28 mouse cellular contexts compared by ENCODE assay signal in the genomic region with DNA sequence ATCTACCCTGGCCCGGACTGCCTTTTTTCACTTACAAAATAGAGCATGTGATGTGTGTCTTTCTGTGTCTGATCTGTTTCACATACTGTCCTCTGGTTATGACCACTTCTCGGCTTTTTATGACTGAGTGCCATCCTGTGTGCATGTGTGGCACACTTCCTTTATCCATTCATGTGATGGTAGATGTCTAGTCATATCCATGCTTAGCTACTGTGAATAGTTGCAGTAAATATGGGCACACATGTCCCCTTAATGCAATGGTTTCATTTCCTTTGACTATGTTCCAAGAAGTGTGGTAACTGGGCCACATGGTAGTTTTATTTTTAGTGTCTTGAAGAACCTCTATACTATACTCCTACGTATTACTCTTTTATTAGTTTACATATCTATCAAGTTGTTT. TPM values are rescaled to one million over a fixed set of nuclear protein-coding genes. Genes with fewer than 3 reads are reported as not detected.
A peak's percentile ranks its signal among the peaks of the same experiment; 100 is the strongest.
DNase-seq lines count a peak whose midpoint lies in the region; ATAC-seq and TF ChIP-seq lines count a peak whose summit lies in the region.
"Had no signal": no experiment of that assay in that cellular context is flagged by ENCODE, and none has a peak within 500 bp of the region (broad histone marks: within the 10 kb centered on the region; RNA-seq: fewer than 3 reads in every experiment).

No protein-coding gene starts in this region.

- DNase-seq in right cerebral cortex, postnatal 4 days, result no peak
- DNase-seq in frontal cortex, adult 2 months (ENCODE audit: extremely low spot score in 1 of 2, low spot score in 1 of 2), result no peak
- DNase-seq in liver, postnatal 0 days, result no peak
- DNase-seq: adrenal gland, adult 2 months; adrenal gland, adult 8-10 months; adrenal gland, postnatal 10 days; adrenal gland, postnatal 14 days; adrenal gland, postnatal 25 days; adrenal gland, postnatal 36 days; B cell, adult 2 months; cerebellum, adult 11 months; cerebellum, adult 11-12 months had no signal

- H3K9ac ChIP-seq in intestine, postnatal 0 days (ENCODE audit: low read depth, low read length), result no peak overlapping the region
- no peak overlapping the region for H3K9ac ChIP-seq in liver, postnatal 0 days (replicated peaks)

- no peaks in the 10 kb centered on the region for H3K4me1 ChIP-seq in intestine, postnatal 0 days (replicated peaks; ENCODE audit: control insufficient read depth, insufficient read depth, low read length)
- no peaks in the 10 kb centered on the region for H3K4me1 ChIP-seq in liver, postnatal 0 days (ENCODE audit: insufficient read depth)

- H3K36me3 ChIP-seq in intestine, postnatal 0 days (ENCODE audit: control insufficient read depth, insufficient read depth), result no peaks in the 10 kb centered on the region
- H3K36me3 ChIP-seq in liver, postnatal 0 days (replicated peaks; ENCODE audit: insufficient read depth, low read length), result no peaks in the 10 kb centered on the region
- H3K36me3 ChIP-seq: G1E had no signal

- peak; percentile 58 for ATAC-seq in common myeloid progenitor, adult 5-6 weeks (replicated peaks; ENCODE audit: low read depth, poor library complexity, severe bottlenecking)
- peak; percentile 96 for ATAC-seq in granulocyte monocyte progenitor cell, adult 5-6 weeks (replicated peaks; ENCODE audit: poor library complexity, severe bottlenecking)
- peak; percentile 69 for ATAC-seq in megakaryocyte, adult 5-6 weeks (ENCODE audit: poor library complexity, severe bottlenecking)
- ATAC-seq in megakaryocyte progenitor cell, adult 5-6 weeks (replicated peaks; ENCODE audit: poor library complexity), result peak; percentile 77
- no peak for ATAC-seq in intestine, postnatal 0 days
- ATAC-seq in liver, postnatal 0 days, result no peak
- ATAC-seq: activated CD4-positive, CD25-positive, alpha-beta regulatory T cell, adult 4 months; CD4-positive, CD25-positive, alpha-beta regulatory T cell, adult 4 months; Patski had no signal

- no peak overlapping the region for H3K4me3 ChIP-seq in intestine, postnatal 0 days (ENCODE audit: low read depth, low read length)
- H3K4me3 ChIP-seq in liver, postnatal 0 days (ENCODE audit: low read depth, low read length), result no peak overlapping the region

- 68% methylated on average over 3 of the region's 3 CpGs for WGBS in intestine, postnatal 0 days
- 74% methylated on average over 3 of the region's 3 CpGs for whole genome bisulfite sequencing in liver, postnatal 0 days (ENCODE audit: insufficient replicate concordance)

- TF ChIP-seq CTCF in intestine, postnatal 0 days (IDR thresholded peaks at IDR 0.05; ENCODE audit: low read depth), result no peak
- no peak for TF ChIP-seq CTCF in liver, postnatal 0 days (IDR thresholded peaks at IDR 0.05; ENCODE audit: low read depth)

- H3K4me2 ChIP-seq in intestine, postnatal 0 days (replicated peaks; ENCODE audit: low read depth), result no peak overlapping the region
- H3K4me2 ChIP-seq in liver, postnatal 0 days (ENCODE audit: low read depth, low read length), result no peak overlapping the region

- no peak for TF ChIP-seq EP300 in liver, postnatal 0 days (IDR thresholded peaks at IDR 0.05; ENCODE audit: low read depth)

- no peaks in the 10 kb centered on the region for H3K9me3 ChIP-seq in intestine, postnatal 0 days (ENCODE audit: control insufficient read depth)
- no peaks in the 10 kb centered on the region for H3K9me3 ChIP-seq in liver, postnatal 0 days (ENCODE audit: low read length)
- H3K9me3 ChIP-seq: G1E had no signal

- H3K27ac ChIP-seq in intestine, postnatal 0 days (ENCODE audit: low read depth, low read length), result no peak overlapping the region
- H3K27ac ChIP-seq in liver, postnatal 0 days (ENCODE audit: low read depth), result no peak overlapping the region

- peaks cover 10% of the 10 kb centered on the region; the same call in 1 of the 2 replicates for H3K27me3 ChIP-seq in intestine, postnatal 0 days (replicated peaks; ENCODE audit: control insufficient read depth, insufficient read depth, low read length)
- H3K27me3 ChIP-seq in liver, postnatal 0 days (ENCODE audit: insufficient read depth, low read length), result peaks cover 10% of the 10 kb centered on the region
- H3K27me3 ChIP-seq: CH12.LX had no signal

RNA-seq across cellular contexts. Expression of a gene that starts 22.5 kb away (rescaled TPM):
- 3.4 and 5.3 TPM in 2 replicates for total RNA-seq in common myeloid progenitor, adult 5-6 weeks (2017)
- total RNA-seq in granulocyte monocyte progenitor cell, adult 5-6 weeks (2014; fragmentation: Nextera tagmentation), result 4.4 TPM in 2 replicates
- total RNA-seq in granulocyte monocyte progenitor cell, adult 5-6 weeks (2017), result 2.1 and 2.4 TPM in 2 replicates
- 0.65 and 1.1 TPM in 2 replicates for total RNA-seq in megakaryocyte, adult 5-6 weeks (2015)
- total RNA-seq in megakaryocyte, adult 5-6 weeks (2017), result 0.33 and 1.6 TPM in 2 replicates
- total RNA-seq in megakaryocyte progenitor cell, adult 5-6 weeks (2015), result 3.2 and 4.6 TPM in 2 replicates
- 5.6 and 7.5 TPM in 2 replicates for total RNA-seq in megakaryocyte progenitor cell, adult 5-6 weeks (2017)
- polyA plus RNA-seq in intestine, postnatal 0 days (2015; fragmentation: Nextera tagmentation; extraction: Ambion mirVana), result 1.7 and 2.1 TPM in 2 replicates
- 9.2 and 14.8 TPM in 2 replicates for polyA plus RNA-seq in frontal cortex, adult 2 months (2012; rRNA removed)
- polyA plus RNA-seq in liver, postnatal 0 days (2015; fragmentation: Nextera tagmentation; extraction: Ambion mirVana), result 21.2 and 22.9 TPM in 2 replicates
- polyA plus RNA-seq: C2C12; CD4-positive, CD25-positive, alpha-beta regulatory T cell, adult 4 months had no signal

RNA-seq across cellular contexts. Expression of a gene that starts 55.4 kb away (rescaled TPM):
- total RNA-seq in common myeloid progenitor, adult 5-6 weeks (2017), result not detected in 2 replicates
- total RNA-seq in granulocyte monocyte progenitor cell, adult 5-6 weeks (2014; fragmentation: Nextera tagmentation), result not detected in 2 replicates
- not detected in 2 replicates for total RNA-seq in granulocyte monocyte progenitor cell, adult 5-6 weeks (2017)
- total RNA-seq in megakaryocyte, adult 5-6 weeks (2015), result 0.58 and 1.5 TPM in 2 replicates
- total RNA-seq in megakaryocyte, adult 5-6 weeks (2017), result 1.9 TPM in 1 of 2 replicates, not detected in the other
- not detected in 2 replicates for total RNA-seq in megakaryocyte progenitor cell, adult 5-6 weeks (2015)
- total RNA-seq in megakaryocyte progenitor cell, adult 5-6 weeks (2017), result not detected in 2 replicates
- polyA plus RNA-seq in intestine, postnatal 0 days (2015; fragmentation: Nextera tagmentation; extraction: Ambion mirVana), result not detected in 2 replicates
- not detected in 2 replicates for polyA plus RNA-seq in frontal cortex, adult 2 months (2012; rRNA removed)
- 0.30 and 0.40 TPM in 2 replicates for polyA plus RNA-seq in liver, postnatal 0 days (2015; fragmentation: Nextera tagmentation; extraction: Ambion mirVana)
- total RNA-seq: adrenal gland, adult 18-20 months; adrenal gland, adult 2 months; adrenal gland, adult 8-10 months; adrenal gland, postnatal 10 days; adrenal gland, postnatal 14 days; adrenal gland, postnatal 25 days; adrenal gland, postnatal 36 days; adrenal gland, postnatal 4 days; CH12.LX; ES-E14; G1E; MEL had no signal
- polyA plus RNA-seq: activated CD4-positive, CD25-positive, alpha-beta regulatory T cell, adult 4 months; adrenal gland, adult 2 months; brain, embryonic 14.5 days; C2C12; G1E; Patski had no signal

Comparison
In these comparisons a context has a peak if more than half of its experiments do, and no peak if none do; other contexts are left out.
1. ATAC-seq: peak in common myeloid progenitor, adult 5-6 weeks (single experiment), granulocyte monocyte progenitor cell, adult 5-6 weeks (single experiment), megakaryocyte, adult 5-6 weeks (single experiment) and megakaryocyte progenitor cell, adult 5-6 weeks (single experiment); none in intestine, postnatal 0 days (single experiment) and liver, postnatal 0 days (single experiment).